Mouse (Mus musculus): ENCODE results near the gene Churc1.
"Not testable (repeated sequence)": the region's sequence is repeated elsewhere in the genome, so short reads cannot be mapped to it uniquely, and the experiment has no call there.

Churc1 gene

DNA sequence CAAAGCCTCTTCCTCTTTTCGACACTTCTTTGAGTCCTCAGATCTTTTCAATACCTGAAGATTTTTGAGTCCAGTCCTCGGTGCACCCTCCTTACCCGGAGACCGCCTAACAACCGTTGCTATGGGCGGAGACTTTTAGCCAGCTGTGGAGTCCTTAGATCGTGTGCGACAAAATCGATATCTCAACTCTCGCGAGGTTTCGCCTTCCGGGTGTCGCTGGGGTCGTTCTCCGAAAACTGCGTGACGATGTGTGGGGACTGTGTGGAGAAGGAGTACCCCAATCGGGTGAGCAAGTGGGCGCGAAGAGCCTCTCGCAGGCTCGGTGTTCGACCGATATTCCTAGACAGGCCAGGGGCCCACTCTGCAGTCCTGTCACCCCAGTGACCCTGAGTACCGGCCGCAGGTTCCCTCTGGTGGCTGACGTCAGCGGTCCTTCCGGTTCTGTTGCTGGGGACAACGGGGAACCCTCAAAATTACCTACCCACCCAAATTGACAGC is at the start of gene Churc1, which contains the start of gene Fntb:
TSS of gene Churc1 (plus strand) at position 185 of the 498 bp plus-strand sequence.
TSS of gene Fntb (plus strand) at position 236 of the 498 bp plus-strand sequence.
- peak; percentile 69 for DNase-seq (ENCODE audit: low read depth, low spot score)

DNA sequence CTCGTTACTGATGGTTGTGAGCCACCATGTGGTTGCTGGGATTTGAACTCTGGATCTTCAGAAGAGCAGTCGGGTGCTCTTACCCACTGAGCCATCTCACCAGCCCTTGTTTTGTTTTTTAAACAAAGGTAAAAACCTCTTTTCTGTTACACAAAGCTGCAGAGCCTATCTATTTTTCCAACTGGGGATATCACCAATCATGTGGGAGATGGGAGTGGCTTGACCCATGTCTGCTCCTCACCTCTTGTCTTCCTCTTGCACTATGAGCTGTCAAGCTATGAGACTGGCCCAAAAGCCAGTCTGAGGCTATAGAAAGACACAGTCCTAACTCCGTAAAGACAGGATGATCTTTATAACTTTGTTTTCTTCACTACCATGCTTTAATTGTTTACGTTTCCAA is 47.0 kb upstream of the Churc1 start:
- no peak for DNase-seq (ENCODE audit: low read depth, low spot score)

DNA sequence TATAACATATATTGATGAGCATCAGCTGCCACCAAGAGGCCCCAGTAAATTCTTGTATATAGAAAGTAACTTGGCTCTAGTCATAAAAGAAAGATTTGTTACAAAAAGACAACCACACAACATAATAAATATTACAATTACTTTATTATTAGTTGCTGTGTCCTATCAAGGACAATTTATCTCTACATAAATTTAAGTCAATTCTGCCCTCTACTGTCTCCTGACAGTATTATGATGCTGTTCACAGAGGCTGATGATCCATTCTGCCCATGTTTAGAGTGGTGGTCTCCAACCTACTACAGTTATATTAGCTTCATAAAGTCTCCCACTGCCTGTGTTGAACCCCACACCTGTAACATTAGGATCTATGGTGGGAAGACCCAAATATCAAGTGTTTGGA is 44.8 kb upstream of the Churc1 start:
- DNase-seq (ENCODE audit: low read depth, low spot score), result no peak

DNA sequence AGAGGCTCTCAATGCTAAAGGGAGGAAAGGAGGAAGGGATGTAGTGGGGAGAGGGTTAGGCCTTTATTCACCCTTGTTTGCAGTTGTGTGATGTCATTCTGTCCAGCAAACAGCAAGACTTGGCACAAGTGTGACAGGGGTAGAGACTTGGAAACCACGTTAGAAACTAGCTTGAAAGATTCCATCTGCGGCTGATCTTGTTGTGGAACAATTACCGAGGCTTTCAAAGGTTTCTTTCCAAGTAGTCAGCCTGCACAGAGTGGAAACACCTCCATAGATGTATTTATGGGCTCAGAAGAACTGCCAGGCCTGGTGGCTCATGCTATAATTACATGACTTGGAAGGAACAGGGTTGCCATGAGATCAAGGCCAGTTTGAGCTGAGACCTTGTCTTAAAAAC is 43.3 kb upstream of the Churc1 start:
- DNase-seq (ENCODE audit: low read depth, low spot score), result no peak

DNA sequence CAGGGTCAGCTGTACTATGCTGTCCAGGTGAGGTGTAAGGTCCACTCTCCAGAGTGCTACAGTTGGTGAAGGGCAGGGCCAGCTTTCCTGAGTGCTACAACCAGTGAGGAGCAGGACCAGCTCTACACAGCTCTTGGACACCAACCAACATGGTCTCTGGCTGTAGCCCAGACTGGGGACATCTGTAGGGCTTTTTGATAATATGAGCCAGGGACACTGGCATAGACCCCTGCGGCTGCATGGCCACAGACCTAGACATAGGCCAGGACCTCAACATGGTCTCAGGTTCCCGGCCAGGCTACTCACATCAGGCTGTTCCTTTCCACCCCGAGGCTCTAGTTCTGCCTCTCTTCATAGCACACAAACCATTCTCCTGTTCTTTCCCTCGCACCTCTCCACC is 37.4 kb upstream of the Churc1 start:
- DNase-seq (ENCODE audit: low read depth, low spot score), result no peak

DNA sequence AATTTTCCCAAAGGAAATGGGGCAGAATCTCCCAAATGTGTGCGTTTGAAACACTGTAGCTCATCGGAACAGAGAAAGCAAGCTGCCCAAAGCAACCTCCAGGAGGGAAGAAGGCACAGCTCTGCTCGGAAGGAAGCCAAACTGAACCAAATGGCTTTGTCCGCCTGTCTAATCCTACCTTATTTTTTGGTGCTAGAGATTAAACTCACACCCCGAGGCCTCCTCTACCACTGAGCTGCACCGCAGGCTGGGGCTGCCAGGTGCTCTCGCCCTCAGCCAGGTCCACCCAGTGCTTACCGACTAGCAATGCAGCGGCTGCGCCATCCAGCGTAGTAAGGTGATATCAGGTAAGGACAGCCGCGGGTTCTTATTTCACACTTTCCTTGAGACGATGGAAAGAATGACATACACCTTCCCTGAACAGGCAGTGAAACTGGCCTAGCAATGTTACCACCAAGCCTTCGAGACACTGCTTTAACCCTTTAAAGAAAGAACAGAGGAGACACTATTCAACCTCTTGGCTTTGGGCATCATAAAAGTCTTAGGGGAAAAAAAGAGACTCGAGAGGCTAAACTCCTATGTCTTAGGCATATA is 14.4 kb upstream of the Churc1 start:
- no peak for DNase-seq (ENCODE audit: low read depth, low spot score)

DNA sequence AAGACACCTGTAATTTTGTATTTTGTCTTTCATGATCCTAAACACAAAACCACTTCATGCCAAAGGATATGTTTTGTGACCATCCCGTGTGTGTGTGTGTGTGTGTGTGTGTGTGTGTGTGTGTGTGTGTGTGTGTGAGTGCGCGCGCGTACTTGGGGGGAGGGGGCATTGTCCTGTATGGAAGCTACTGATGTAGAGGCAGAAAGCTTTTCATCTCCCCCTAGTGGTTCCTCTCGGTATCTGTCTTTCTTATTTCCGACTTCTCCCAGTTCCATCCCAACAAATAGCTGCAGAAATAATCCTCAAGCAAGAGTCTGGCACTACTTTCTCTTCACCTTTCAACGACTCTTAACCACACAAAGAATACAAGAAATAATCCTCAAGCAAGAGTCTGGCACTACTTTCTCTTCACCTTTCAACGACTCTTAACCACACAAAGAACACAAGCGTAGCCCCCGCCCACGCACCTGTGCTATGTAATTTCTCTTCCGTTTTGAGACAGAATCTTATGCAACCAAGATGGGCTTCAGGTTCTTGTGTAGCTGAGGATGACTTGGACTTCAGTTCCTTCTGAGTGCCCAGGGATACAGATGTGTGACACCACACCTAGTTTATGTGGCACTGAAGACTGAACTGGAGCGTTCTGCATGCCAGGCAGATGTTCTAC is 12.6 kb upstream of the Churc1 start:
- DNase-seq (ENCODE audit: low read depth, low spot score), result peak; percentile 18

DNA sequence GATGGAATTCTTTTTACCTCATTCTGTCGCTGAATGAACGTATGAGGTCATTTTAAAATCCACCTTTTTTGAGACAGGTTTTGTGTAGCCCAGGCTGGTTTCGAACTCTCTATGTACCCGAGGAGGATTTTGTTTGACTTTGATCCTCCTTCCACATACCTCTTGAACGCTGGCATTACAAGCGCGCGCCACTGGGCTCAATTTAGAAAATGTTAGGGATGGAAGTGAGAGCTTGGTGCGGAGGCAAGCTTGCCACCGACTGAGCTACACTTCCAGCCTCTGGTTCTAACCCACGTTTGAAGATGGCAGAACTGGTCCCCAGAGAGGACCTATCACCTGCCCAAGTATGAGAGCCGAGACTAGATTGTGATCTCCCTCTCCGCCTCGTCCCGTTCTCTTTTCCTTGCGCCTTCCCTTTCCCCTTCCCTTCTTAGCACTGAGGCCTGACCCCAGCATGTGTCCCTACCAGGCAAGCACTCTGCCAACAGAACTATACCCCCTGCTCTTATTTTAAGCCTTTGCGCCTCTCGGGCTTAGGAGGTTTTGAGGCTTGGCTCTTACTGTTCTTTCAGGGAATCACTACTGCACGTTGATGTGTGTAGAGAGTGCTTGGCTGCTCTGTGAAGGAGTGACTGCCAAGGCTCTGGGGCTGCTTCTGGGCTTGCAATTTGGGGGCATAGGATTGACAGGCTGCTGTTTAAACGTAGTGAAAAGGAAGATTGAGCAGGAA is 728 bp downstream of the Churc1 start:
- no peak for DNase-seq (ENCODE audit: low read depth, low spot score)

DNA sequence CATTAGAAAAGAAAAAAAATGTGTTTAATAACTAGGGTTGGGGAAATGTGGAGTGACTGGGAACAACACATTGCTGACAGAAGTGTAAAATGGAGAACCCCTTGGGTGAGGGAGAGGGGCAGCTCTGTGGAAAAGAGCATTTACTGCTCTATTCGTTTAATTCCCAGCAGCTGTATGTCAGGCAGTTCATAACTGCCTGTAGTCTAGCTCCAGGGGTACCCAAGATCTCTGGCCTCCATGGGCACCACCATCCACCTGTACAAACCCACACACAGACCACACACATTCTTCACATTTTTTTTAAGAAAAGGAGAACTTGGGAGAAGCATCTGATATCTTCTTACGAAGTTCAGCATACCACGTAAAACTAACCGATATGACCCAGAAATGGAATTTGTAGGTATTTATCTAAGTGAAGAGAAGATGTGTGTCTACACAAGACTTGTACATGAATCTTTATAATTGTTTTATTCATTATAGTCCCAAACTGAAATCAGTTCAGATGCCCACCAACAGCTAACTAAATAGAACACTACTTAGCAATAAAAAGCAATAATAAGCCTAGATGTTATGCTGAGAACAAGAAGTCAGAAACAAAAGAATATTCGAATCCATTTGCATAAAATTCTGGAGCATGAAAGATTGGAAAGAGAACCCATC is 5.6 kb downstream of the Churc1 start:
- no peak for DNase-seq (ENCODE audit: low read depth, low spot score)

DNA sequence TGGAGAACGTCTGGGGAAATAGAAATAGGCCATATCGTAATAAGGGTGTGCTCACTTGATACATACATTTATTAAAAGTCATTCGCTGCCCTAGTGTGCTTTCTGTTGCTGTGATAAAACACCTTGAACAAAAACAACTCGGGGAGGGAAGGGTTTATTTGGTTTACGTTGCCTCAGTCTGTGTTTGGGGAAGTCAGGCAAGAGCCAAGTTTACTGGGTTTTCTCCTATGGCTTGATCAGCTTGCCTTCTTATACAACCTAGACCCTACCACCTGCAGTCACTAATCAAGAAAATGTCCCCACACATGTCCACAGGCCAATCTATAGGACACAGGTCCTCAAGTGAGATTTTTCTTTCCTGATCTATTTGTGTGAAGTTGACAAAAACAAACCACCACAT is 6.2 kb downstream of the Churc1 start:
- no peak for DNase-seq (ENCODE audit: low read depth, low spot score)

DNA sequence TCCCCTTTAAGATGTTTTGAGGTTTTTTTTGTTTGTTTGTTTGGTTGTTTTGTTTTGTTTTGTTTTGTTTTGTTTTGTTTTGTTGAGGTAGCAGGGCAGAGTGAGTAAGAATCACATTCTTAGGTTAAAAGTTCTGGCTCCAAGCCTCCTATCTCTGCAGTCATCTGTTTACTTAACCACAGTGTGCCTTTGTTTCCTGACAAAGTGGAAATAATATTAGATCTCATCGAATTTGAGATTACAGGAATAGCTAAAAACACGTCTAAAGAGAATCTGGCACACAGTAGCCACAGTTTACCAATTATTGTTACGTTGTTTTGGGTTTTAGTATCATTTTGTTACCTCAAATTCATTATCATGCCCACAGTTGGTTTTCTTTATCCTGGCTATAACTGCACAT is 9.3 kb downstream of the Churc1 start:
- DNase-seq (ENCODE audit: low read depth, low spot score), result no peak

DNA sequence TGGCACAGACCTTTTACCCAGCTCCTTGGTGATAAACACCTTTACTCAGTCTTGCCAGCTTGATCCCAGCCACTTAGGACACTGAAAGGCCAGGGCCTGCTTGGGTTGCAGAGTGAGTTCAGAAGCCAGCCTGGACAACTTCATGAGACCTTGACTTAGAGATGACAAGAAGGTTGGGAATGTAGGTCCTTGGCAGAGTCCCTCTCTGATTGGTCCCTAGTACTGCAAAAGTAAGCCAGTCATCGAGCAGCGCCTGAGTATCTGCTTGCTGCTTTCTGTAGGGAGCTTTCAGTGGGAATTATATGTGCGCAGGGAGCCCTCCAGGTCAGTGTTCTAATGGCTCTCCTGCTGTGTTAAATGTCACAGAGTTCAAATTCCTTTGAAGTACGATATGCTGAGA is 9.8 kb downstream of the Churc1 start:
- no peak for DNase-seq (ENCODE audit: low read depth, low spot score)

DNA sequence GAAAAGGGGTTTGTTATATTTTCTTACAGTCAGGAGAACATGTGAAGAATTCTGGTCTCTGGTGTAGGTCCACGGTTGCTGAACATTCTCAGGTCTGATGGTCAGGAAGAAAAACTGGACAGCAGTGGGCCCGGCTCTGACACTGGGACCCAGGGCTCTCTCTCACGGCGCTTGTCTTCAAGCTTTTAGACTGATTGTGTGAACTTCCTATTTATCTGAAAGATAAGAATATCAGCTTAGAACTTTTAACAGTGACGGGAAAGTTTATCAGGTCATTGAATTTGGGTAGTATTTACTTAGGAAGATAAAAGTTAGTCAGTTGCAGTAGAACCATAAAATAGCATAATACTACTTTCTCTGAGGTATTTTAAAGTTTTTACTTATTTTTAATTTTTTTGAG is 11.6 kb downstream of the Churc1 start:
- DNase-seq (ENCODE audit: low read depth, low spot score), result no peak

DNA sequence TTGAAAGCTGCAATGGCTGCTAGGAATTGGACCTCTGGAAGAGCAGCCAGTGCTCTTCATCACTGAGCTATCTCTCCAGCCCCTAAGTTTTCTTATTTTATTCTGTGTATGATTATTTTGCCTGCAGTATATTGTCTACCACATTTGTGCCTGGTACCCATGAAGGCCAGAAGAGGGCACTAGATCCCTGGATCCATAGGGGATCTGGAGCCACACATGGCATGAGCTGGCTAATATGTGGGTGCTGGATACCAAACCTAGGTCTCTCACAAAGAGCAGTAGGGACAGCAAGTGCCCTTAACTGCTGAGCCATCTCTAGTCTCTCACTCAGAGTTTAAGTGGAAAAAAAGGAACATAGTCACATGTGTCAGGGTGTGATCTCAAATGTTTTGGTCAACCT is 12.5 kb downstream of the Churc1 start:
- DNase-seq (ENCODE audit: low read depth, low spot score), result no peak

DNA sequence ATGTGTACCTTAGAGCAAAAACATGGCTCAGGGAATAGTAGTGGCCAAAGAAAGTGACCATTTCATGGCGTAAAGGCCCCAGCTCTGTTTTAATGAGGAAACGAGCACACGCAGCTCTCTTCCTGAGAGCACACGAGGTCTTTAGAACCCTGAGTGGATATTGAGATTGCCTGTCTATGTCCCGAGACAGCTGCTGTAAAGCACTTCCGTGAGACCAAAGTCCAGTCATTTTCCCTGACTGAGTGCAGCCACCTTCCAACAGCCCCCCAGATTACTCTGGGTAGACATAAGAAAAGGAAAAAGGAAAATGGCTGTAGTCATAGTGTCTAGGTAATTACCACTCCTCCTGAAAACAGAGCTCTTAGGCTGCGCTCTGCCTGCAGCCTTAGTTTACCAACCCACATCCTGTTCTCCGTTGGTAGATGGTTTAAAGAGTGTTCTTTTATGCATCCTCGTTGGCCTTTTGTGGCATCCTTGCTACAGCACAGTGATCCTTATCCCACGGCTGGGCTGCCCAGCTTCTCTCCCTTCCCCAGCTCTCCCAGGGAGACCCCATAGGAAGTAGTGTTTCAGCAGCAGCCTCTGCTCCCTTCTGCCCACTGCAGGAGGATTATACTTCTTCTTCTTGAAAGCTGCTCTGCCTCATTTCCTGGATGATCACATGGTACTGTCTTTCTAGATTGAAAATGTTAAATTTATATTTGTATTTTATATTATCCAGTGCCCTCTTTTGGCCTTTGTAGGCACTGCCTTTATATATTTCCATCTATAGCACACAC is 13.2 kb downstream of the Churc1 start:
- no peak for DNase-seq (ENCODE audit: low read depth, low spot score)

DNA sequence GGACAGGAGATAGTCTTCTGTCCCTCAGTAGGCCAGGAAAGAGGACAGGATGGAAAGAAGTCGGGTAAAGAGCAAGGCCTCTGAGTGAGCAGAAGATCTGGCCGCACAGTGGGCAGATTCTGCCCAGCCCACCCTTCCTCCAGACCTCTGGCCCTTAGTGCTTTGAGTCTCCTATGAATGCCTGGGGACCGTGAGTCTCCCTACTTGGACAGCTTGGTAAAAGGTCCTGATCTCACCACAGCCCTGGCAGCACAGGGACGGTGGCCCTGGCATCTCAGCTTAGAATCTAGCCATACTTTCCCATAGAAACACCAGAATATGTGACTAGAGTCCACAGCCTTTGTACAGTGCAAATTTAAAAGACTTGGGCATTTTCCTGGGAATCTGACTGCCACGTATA is 14.6 kb downstream of the Churc1 start:
- no peak for DNase-seq (ENCODE audit: low read depth, low spot score)

DNA sequence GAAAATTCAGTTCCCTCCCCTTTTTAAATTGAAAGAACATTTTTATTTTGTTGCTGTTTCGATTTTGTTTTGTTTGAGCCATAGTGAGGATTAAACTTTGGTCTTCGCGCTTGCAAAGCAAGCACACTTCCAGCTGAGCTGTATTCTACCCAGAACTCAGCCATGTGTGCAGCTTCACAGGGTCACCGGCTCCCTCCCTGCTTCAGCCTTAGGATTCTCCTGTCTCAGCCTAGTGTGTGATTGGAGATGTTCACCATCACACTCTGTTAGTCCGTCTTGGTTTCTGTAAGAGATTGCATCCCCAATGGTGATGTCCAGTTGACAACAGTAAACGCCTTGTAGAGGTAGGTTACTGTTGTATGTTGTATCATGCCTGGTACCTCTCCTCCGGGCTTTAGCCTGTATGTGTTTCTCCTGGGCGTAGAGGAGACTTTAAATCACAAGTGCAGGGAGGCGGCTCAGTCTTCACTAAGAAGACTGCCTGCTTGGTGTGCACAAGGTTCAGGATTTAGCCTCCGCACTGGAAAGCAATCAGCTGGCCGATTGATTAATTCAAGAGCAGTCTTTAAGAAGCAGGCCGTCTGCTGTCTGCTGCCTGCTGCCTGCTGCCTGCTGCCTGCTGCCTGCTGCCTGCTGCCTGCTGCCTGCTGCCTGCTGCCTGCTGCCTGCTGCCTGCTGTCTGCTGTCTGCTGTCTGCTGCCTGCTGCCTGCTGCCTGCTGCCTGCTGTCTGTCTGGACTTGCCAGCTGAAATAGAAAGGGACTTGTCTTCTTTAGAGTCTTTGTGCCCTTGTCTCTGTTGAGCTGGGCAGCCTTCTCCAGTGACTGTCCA is 15.5 kb downstream of the Churc1 start:
- DNase-seq (ENCODE audit: low read depth, low spot score), result no peak

DNA sequence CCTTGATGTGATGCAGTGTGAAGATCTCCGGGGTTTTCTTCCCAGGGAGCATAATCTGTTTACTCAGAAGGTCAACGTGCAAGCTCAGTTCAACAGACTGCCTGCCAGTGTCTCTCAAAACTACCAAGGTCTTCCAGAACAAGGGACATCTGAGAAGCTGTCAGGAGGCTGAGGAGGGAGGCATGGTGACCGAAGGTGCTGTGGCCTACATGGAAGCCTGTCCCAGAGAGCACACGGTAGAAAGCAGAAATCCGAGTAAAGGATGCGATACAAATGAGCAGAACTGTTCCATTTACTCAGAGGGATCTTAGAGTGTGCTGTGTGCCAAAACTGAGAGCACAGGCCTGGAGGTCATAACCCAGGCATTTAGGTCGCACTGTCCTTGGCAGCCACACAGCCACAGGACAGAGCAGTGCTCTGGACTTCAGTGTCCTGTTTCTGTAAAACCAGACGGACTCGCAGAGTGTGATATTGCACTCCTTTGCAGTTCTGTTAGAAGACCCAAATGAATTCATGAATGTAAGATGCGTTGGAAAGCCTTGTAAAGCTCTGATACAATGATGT is 18.8 kb downstream of the Churc1 start:
- DNase-seq (ENCODE audit: low read depth, low spot score), result no peak

DNA sequence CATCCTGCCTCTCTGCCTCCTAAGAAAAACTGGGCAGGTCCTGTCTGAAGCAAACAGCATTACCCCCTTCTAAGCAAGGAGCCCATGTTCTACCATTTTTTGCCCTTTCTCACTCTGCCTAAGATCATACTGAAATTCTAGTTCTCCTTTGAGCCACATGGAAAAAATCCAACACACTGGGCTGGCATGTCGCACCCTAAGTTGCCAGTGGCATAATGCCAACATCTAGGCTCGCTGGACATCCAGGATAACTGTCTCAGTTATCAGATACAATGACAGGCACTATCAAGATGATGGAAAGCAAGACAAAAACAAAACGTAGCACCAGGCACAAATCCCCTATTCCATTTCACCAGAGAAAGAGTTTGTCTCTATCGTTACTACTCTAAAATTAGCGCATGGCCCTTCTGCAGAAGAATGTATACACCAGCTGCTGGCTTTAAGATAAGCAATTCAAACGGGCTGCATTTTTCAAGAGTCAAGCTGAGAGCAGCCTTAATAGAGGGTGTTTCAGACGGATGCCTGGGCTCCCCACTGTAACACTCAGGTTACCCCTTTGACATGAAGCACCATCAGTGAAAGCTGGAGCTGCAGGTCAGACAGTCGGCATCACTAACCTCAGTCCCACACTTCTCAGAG is 25.2 kb downstream of the Churc1 start:
- no peak for DNase-seq (ENCODE audit: low read depth, low spot score)

DNA sequence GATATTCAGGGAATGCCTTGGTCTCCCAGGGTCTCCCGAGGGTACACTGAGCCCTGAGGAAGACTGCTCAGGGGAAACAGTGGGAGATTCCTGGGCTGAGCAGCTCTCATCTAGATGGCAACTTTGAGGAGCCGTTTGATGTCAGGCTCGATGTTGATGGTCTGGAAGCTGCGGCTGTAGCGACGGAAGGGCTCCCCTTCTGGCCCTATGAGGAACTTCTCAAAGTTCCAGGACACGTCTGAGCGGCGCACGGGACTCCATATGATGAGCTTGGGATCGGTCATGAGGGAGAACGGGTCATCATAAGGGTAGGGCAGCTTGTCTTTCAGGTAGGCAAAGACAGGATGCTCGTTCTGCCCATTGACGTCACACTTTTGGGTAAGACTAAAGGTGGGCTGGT is 27.2 kb downstream of the Churc1 start:
- not testable (repeated sequence) for DNase-seq (ENCODE audit: low read depth, low spot score)
